Mouse (Mus musculus): Measurements from ENCODE around the gene Fam189a1. TPM values are rescaled to one million over a fixed set of nuclear protein-coding genes. Genes with fewer than 3 reads are reported as not detected.

The Fam189a1 gene
- polyA plus RNA-seq, 1 experiment = not detected

DNA sequence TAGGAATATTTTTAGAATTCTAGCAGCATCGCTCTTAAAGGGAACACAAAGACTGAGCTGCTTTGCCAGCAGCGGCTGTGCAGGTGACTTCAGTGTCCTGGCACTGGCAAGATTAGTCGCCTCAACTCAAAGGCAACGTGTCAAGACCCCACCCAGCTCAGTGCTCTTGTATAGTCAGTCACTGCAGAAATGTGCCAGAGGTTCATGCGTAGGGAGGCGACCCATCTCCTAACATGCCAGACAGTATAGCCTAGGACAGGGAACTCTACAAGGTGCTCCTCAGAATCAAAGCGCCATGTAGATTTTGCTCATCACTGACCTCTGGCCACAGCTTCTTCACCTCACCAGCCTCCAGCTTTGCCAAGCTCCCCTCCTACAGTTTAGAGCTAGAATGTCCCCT, 4.8 kb downstream of the Fam189a1 start:
- no peak for TF ChIP-seq CTCF (IDR thresholded peaks at IDR 0.05; ENCODE audit: low read depth, low read length)
- TF ChIP-seq POLR2A (IDR thresholded peaks at IDR 0.05; ENCODE audit: borderline replicate concordance, low read depth, low read length) = no peak
- no peak overlapping the region for H3K4me3 ChIP-seq (ENCODE audit: insufficient read depth, low read length)
- H3K4me1 ChIP-seq (ENCODE audit: control insufficient read depth, insufficient read depth, low read length) = no peaks in the 10 kb centered on the region
- no peak overlapping the region for H3K27ac ChIP-seq (ENCODE audit: insufficient read depth, low read depth, low read length)

DNA sequence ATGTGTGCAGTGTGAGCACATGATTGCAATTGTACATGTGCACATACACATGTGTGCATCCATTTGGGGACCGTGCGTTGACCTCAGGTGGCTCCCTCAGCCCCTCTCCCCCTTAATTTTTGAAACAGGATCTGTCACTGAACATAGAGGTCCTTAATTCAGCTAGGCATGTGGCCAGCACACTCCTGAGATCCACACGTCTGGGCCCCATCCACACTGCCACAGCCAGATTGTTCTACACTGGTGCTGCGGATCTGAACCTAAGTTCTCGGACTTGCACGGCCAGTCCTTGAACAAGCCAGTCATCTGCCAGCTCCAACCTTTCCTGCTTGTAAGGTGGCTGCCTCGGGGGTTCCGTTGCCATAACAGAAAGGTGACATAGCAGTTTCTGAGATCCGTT, 7.3 kb downstream of the Fam189a1 start:
- no peak overlapping the region for H3K27ac ChIP-seq (ENCODE audit: insufficient read depth, low read depth, low read length)
- H3K4me3 ChIP-seq (ENCODE audit: insufficient read depth, low read length) = no peak overlapping the region
- TF ChIP-seq CTCF (IDR thresholded peaks at IDR 0.05; ENCODE audit: low read depth, low read length) = no peak
- no peak for TF ChIP-seq POLR2A (IDR thresholded peaks at IDR 0.05; ENCODE audit: borderline replicate concordance, low read depth, low read length)
- H3K4me1 ChIP-seq (ENCODE audit: control insufficient read depth, insufficient read depth, low read length) = no peaks in the 10 kb centered on the region

DNA sequence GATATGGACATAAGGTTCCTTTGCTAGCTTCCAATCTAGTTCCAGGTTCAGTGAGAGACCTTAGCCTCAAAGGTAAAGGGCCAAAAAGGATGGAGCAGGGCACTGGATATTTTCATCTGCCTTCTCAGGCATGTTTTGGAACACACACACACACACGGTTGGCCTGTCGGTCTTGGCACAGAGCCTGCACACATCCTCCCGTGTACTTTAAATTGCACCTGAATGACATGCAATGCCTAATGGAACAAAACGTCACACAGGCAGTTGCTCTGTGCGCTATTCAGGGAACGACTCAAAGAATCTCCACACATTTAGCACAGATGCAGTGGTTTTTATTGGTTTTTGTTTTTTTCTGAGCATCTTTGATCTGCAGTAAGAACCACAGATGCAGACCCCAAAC, 11.5 kb downstream of the Fam189a1 start:
- H3K4me1 ChIP-seq (ENCODE audit: control insufficient read depth, insufficient read depth, low read length) = no peaks in the 10 kb centered on the region
- no peak overlapping the region for H3K27ac ChIP-seq (ENCODE audit: insufficient read depth, low read depth, low read length)
- TF ChIP-seq CTCF (IDR thresholded peaks at IDR 0.05; ENCODE audit: low read depth, low read length) (no peak), POLR2A (IDR thresholded peaks at IDR 0.05; ENCODE audit: borderline replicate concordance, low read depth, low read length) (no peak)

DNA sequence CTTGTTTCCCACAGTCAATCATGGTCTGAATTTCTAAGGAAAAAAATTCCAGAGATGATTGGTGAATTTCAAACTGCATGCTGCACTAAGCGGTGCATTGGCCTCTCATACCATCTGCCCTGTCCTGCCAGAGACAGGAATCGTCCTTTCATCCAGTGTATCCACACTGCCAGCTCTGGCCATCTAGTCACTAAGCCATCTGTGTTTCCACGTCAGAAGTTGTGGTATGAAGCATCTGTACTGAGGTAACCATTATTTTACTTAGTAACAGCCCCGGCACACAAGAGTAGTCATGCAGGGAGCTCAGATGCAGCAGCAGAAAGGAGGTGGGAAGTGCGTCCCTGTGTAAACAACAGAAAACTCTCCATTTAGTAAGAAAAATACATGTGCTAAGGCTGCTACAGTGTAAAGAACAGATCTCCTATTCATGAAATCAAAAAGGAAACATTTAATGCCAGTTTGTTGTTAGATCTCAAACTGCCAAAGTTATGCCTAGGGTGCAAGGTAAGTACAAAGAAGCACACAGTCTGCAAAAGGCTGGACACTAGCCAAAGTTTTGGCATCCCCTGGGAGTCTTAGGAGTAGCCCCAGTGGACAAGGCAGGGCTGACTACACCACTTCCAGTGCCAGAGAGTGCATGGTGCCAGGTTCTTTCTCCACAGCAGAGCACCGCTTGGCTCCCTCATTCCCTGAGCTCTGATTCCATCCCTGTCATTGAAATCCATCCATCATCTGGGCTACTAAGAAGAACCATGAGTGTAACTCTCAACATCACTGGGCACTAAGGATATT, 14.3 kb downstream of the Fam189a1 start:
- TF ChIP-seq CTCF (IDR thresholded peaks at IDR 0.05; ENCODE audit: low read depth, low read length) (no peak), POLR2A (IDR thresholded peaks at IDR 0.05; ENCODE audit: borderline replicate concordance, low read depth, low read length) (no peak)
- Histone ChIP-seq H3K4me1 (ENCODE audit: control insufficient read depth, insufficient read depth, low read length) (no peaks in the 10 kb centered on the region), H3K4me3 (ENCODE audit: insufficient read depth, low read length) (no peak overlapping the region), H3K27ac (ENCODE audit: insufficient read depth, low read depth, low read length) (no peak overlapping the region)

More for the DNA sequence above, 11.5 kb downstream of the Fam189a1 start:
- H3K4me3 ChIP-seq (ENCODE audit: insufficient read depth, low read length) = no peak overlapping the region

DNA sequence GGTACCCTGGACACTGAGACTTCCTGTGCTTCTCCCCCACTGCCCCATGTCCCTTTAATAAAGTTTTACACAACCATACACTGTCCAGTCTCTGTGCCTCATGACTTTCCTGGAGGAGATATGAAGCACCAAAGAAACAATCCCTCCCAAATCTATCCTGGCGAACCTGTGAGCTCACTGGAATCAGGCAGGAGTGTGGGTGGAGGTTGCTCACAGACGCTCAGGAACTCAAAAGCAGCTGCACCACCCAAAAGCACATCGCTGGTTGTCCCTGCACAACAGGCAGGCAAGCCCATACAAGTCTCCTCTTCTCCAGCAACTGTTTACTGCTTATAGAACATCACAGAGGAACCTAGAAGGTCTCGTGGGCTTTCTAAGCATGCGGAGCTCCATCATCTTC, 15.5 kb downstream of the Fam189a1 start:
- Histone ChIP-seq H3K4me3 (ENCODE audit: insufficient read depth, low read length) (no peak overlapping the region), H3K4me1 (ENCODE audit: control insufficient read depth, insufficient read depth, low read length) (no peaks in the 10 kb centered on the region), H3K27ac (ENCODE audit: insufficient read depth, low read depth, low read length) (no peak overlapping the region)
- TF ChIP-seq CTCF (IDR thresholded peaks at IDR 0.05; ENCODE audit: low read depth, low read length) = no peak
- no peak for TF ChIP-seq POLR2A (IDR thresholded peaks at IDR 0.05; ENCODE audit: borderline replicate concordance, low read depth, low read length)

DNA sequence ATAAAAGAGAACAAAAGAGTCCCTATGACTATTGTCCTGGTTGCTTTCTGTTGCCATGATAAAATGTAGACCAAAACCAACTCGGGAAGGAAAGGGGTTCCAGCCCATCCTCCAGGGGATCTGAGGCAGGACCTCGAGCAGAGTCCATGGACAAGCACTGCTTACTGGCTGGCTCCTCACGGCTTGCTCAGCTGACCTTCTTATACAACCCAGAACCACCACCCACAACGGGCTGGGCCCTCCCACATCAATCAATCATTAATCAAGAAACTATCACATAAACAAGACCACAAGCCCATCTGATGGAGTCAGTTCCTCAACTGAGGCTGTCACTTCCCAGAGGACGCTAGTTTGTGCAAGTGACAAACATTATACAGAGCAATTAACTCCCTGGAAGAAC, 16.3 kb downstream of the Fam189a1 start:
- H3K27ac ChIP-seq (ENCODE audit: insufficient read depth, low read depth, low read length) = no peak overlapping the region
- TF ChIP-seq POLR2A (IDR thresholded peaks at IDR 0.05; ENCODE audit: borderline replicate concordance, low read depth, low read length) (no peak), CTCF (IDR thresholded peaks at IDR 0.05; ENCODE audit: low read depth, low read length) (no peak)
- no peak overlapping the region for H3K4me3 ChIP-seq (ENCODE audit: insufficient read depth, low read length)

DNA sequence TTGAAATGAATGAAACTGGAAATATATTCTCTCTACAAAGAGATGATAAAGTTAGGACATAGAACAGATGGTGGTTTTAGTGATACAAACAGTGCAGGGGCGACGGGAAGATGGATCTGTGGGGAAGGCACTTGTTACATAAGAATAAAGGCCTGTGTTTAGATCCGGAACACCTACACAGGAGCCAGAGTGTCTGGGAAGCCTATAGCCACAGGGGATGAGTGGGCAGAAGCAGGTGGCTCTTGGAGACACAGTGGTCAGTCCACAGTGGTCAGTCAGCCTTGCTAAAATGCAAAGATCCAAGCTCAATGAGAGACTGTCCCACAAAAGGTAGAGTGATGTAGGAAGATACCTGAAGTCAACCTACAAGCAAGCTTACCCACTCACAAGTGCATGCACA, 32.6 kb downstream of the Fam189a1 start:
- no peak overlapping the region for H3K4me3 ChIP-seq (ENCODE audit: insufficient read depth, low read length)
- TF ChIP-seq CTCF (IDR thresholded peaks at IDR 0.05; ENCODE audit: low read depth, low read length) = no peak
- no peak for TF ChIP-seq POLR2A (IDR thresholded peaks at IDR 0.05; ENCODE audit: borderline replicate concordance, low read depth, low read length)
- H3K27ac ChIP-seq (ENCODE audit: insufficient read depth, low read depth, low read length) = no peak overlapping the region
- H3K4me1 ChIP-seq (ENCODE audit: control insufficient read depth, insufficient read depth, low read length) = no peaks in the 10 kb centered on the region

More for the DNA sequence above, 16.3 kb downstream of the Fam189a1 start:
- H3K4me1 ChIP-seq (ENCODE audit: control insufficient read depth, insufficient read depth, low read length) = no peaks in the 10 kb centered on the region

DNA sequence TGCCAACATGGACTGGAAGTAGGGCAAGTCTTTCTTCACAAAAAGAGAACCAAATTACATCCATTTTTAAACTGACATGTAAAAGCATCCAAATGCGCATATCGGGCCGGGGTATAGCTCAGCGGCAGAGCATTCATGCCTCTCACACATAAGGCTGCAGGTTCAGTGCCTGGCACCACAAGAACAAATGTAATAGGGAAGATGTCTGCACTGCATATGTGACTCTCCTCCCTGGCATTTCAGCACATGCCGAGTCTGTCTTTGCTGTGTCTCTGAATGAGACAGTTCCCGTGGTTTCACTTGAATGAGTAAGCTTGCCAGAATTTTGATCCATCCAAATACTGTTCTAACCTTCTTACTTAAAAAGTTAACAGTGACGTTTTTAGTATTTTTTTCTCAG, 39.5 kb downstream of the Fam189a1 start:
- Histone ChIP-seq H3K4me3 (ENCODE audit: insufficient read depth, low read length) (no peak overlapping the region), H3K27ac (ENCODE audit: insufficient read depth, low read depth, low read length) (no peak overlapping the region), H3K4me1 (ENCODE audit: control insufficient read depth, insufficient read depth, low read length) (no peaks in the 10 kb centered on the region)
- no peak for TF ChIP-seq POLR2A (IDR thresholded peaks at IDR 0.05; ENCODE audit: borderline replicate concordance, low read depth, low read length)
- TF ChIP-seq CTCF (IDR thresholded peaks at IDR 0.05; ENCODE audit: low read depth, low read length) = no peak

DNA sequence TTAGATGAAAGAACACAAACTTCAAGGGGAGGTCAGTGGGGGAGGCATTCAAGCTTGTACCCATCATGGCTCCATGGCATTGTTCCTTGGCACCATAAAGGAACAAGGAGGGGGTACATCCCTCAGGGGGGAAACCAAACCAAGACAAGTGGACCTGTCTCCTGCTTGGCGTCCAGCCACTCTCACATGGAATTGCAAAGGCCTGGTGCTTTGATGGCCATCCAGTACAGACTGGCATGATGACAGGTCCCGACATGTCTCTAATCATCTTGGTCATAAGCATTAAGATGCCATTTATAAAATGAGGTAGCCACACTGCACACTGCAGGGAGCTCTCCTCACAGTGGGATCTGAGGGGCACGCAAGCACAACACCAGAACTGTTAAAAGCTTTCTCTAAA, 41.0 kb downstream of the Fam189a1 start:
- H3K27ac ChIP-seq (ENCODE audit: insufficient read depth, low read depth, low read length) = no peak overlapping the region
- no peaks in the 10 kb centered on the region for H3K4me1 ChIP-seq (ENCODE audit: control insufficient read depth, insufficient read depth, low read length)
- no peak overlapping the region for H3K4me3 ChIP-seq (ENCODE audit: insufficient read depth, low read length)
- no peak for TF ChIP-seq CTCF (IDR thresholded peaks at IDR 0.05; ENCODE audit: low read depth, low read length)
- no peak for TF ChIP-seq POLR2A (IDR thresholded peaks at IDR 0.05; ENCODE audit: borderline replicate concordance, low read depth, low read length)

DNA sequence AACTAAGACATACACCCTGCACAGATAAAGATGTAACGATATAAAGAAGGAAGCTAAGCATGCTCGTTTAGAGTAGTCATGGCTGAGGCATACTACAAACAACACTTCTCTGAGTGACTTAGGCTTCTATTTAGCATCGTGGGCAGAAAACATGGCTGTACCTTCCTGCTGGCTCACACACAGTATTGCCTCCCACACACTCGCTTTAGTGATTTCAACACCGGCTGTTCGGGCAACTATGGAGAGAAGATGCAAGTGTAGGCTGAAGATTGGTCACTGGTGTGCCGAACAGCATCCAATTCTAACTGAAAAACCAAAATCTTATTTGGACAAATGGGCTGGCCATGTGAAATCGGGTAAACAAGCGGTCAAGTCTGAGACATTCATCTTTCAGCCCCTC, 44.7 kb downstream of the Fam189a1 start:
- TF ChIP-seq CTCF (IDR thresholded peaks at IDR 0.05; ENCODE audit: low read depth, low read length) (no peak), POLR2A (IDR thresholded peaks at IDR 0.05; ENCODE audit: borderline replicate concordance, low read depth, low read length) (no peak)
- no peak overlapping the region for H3K4me3 ChIP-seq (ENCODE audit: insufficient read depth, low read length)

More for the DNA sequence above, 44.7 kb downstream of the Fam189a1 start:
- H3K27ac ChIP-seq (ENCODE audit: insufficient read depth, low read depth, low read length) = no peak overlapping the region
- H3K4me1 ChIP-seq (ENCODE audit: control insufficient read depth, insufficient read depth, low read length) = no peaks in the 10 kb centered on the region

Data from bone marrow macrophage, adult 2 months (primary cell).